Mouse (Mus musculus) spleen, postnatal 36 days (tissue): ENCODE data around the gene Amdhd1.
"Not testable (repeated sequence)": the region's sequence is repeated elsewhere in the genome, so short reads cannot be mapped to it uniquely, and the experiment has no call there.

Source experiments
- DNase-seq, 2 experiments: peaks; one replicate each; pipeline ENCODE4 v3.0.0; 2022; ENCODE audit warnings: low spot score in 2 of 2, mixed read lengths in 1 of 2

Gene Amdhd1

GRCm38 (mm10) chr10:93539775-93540430 lies at the start of gene Amdhd1:
Gene Amdhd1, minus strand, starts transcription at chr10:93540033.
- peak; percentile 86 for DNase-seq

DNA sequence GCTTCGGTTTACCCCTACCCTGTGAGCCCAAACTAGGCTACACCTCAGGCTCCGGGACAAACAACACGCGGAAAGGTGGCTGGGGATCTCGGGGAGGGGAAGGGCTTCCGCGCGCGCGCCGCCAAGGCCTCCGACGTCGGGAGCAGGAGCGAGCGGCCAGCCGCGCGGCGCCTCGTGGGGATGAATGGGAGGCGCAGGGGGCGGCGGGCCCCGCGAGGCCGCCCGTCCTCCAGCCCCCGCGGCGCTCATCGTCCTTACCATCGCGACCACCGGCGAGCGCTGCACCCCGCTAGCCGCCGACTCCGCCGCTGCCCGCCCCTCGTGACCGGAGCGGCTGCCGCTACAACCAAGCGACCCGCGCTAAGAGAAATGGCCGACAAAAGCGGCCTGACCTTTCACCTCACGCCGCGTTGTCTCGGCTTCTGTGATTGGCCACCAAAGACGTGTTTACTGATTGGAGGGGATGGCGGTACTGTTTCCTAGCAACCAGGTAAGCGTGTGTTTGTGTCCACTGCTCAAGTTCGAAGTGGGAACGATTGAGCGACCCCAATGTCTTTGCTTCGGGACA lies 49.5 kb upstream of the Amdhd1 start, which contains the start of gene Snrpf:
TSS of gene Snrpf (minus strand) at position 426 of the 568 bp plus-strand sequence.
- DNase-seq = peak; percentile 86 to 89

DNA sequence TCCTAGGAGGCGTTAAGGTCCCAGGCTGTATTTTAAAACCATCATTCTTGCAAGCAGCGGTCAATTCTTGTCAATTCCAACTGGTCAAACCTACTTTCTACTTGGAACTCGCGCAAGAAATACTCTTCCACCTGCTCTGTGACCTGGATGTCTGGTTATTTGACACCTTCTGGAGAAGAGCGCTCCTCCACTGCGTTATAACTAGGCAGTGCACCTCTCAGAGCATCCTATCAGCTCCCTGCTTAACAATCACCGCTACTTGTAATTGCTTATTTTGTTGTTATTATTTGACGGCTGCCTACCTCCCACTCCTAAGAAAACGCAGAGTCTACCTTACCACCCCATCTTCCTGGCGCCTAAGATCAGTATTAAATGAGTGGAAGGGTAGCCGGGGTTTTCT lies 49.0 kb upstream of the Amdhd1 start:
- no peak for DNase-seq

DNA sequence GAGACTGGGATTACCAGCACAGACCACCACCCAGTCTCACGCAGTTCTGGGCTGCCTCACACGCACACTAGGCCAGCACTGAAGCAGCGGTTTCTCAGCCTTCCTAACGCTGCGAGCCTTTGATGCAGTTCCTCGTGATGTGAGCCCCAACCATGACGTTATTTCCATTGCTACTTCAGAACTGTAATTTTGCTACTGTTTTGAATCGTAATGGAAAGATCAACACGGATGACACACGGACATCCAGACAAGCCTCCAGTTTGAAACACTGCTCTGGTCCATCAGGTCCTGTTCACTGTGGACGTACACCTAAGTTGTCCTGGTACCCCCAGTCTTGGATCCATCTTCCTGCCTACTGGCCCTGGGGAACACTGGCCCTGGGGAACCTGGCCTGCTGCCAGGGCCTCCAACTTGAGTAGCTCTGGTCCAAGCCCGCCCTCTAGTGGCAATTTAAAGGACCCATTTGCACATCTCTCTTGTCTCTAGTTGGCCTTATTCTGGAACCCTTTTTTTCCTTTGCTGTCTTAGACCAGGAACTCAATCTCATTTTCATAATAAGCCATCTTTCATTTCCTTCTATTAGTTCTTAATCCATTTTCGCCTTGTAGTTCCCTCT lies 37.5 kb upstream of the Amdhd1 start:
- DNase-seq = peak; percentile 41 to 58

DNA sequence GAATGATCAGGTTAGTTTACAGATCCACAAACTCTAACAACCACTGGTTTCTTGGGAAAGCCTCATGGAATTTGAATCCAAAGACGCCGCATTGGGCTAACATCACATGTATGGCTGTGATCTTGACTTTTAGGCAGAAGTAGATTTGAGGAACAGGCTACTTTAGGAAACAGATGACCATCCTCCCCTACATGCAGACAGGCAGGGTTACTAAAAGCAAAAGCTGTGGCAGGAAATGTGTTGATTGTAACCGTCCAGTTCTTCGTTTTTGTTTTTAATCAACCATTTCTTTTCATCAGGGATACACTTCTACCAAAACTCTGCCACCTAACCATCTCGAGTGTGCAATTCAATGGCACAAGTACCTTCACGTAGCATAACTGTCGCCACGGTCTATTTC lies 36.1 kb upstream of the Amdhd1 start:
- no peak for DNase-seq

DNA sequence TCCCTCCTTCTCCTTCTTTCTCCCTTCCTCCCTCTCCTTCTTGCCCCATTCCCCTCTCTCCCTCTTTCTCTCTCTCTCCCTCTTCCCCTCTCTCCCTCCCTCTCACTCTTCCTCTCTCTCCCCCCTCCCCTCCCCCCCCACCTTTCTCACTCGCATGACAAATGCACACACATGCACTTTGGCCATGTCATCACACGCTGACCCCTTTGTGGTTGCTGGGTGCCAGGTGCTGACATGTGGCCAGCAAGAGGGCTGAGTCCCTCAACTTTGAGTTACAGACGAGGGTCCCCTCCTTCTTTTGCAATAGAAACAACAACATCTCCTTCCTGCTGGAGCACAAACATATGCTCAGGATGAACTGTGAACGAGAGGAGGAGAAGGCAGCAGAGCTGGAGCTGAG lies 35.1 kb upstream of the Amdhd1 start:
- no peak for DNase-seq

DNA sequence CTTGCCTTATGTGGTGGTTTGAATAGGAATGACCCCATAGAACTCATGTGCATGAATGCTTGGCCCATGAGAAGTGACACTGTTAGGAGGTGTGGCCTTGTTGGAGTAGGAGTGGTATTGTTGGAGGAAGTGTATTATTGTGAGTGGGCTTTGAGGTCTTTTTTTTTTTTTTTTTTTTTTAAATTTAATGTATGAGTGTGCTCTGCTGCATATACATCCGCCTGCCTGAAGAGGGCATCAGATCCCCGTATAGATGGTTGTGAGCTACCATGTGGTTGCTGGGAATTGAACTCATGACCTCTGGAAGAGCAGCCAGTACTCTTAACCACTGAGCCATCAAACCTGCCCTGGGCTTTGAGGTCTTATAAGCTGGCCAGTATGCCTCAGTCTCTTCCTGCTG lies 32.4 kb upstream of the Amdhd1 start:
- no peak for DNase-seq

GRCm38 (mm10) chr10:93568671-93569070 lies 28.8 kb upstream of the Amdhd1 start:
- no peak for DNase-seq

GRCm38 (mm10) chr10:93567841-93568566 lies 28.2 kb upstream of the Amdhd1 start:
- no peak for DNase-seq

GRCm38 (mm10) chr10:93567066-93567465 lies 27.2 kb upstream of the Amdhd1 start:
- DNase-seq = no peak

DNA sequence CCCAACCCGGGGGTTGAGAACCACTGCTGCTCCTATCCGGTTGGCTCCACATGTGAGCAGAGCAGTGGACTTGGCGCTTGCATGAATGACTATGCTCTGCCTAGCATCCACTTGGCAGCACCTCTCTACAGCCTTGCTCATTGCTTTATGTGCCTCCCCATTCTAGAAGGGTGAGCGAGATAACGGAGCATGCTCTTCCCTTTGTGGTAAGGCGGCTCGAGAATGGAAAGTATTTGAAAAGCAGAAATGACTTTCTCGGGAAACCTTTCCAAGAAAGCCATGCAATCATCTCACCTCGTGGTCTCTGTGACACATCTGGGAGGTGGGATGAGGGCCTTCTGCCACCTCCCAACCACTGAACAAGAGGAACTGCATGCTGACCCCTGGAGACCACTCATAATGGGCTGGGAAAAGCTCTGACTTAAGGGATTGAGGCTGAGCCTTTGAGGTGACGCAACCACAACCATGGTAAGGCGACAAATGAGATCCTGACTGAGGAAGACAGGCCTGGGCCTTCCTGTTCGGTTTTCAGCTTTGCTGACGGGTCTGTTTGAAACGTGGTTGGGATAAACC lies 24.8 kb upstream of the Amdhd1 start:
- DNase-seq = no peak

DNA sequence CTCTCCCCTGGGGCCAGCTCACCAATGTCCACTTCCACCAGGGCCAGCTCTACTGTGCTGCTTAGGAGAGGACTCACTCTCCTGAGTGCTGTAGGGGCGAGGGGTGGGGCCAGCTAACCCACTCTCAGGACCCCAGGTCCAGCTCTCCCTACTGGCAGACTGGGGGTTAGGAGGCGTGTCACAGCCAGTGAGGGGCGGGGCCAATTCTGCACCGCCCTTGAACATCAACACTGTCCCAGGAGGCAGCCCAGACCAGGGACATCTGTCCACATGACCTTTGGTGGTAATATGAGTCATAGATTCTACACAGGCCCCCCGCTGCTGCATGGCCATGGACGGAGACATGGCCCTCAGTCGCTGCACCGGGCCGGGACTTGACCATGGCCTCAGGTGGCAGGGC lies 20.0 kb upstream of the Amdhd1 start:
- DNase-seq = no peak

- not testable (repeated sequence) for DNase-seq
Measured at GRCm38 (mm10) chr10:93557971-93558370, 18.1 kb upstream of the Amdhd1 start.

DNA sequence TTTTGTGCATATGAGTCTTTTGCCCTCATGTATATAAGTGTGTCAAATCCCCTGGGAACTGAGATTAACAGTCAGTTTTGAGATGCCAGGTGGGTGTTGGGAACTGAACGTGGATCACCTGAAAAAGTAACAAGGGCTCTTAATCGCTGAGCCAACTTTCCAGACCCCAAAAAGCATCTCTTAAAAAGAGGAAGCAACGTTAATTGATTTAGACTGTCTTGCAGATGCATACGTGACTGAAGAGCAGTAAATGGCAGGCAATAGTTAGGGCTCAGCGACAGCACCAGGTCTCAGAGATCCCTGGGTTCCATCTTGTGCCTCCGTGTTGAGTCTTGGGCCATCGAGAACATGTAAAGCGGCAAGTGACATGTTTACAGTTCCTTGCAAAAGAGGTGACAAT lies 12.8 kb upstream of the Amdhd1 start:
- no peak for DNase-seq

GRCm38 (mm10) chr10:93549821-93550220 lies 10.0 kb upstream of the Amdhd1 start:
- DNase-seq = no peak

DNA sequence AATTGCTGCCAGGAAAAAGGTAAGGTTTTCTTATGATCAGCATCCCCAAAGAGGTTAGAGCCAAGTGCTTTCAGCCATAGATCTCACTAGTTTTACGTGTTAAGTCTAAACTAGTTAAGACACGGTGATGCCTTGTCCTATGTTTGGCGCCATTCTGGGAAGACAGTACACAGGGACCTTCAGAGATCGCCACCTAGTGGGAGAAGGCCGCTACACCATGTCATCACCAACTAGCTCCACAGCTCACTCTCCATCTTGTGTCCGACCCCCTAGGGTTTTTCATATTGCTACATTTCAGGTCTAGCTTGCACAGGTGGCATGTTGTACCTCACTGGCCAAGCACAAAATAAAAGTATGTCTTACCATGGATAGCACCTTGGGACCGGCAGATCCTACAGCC lies 9.2 kb upstream of the Amdhd1 start:
- peak; percentile 52 to 67 for DNase-seq

DNA sequence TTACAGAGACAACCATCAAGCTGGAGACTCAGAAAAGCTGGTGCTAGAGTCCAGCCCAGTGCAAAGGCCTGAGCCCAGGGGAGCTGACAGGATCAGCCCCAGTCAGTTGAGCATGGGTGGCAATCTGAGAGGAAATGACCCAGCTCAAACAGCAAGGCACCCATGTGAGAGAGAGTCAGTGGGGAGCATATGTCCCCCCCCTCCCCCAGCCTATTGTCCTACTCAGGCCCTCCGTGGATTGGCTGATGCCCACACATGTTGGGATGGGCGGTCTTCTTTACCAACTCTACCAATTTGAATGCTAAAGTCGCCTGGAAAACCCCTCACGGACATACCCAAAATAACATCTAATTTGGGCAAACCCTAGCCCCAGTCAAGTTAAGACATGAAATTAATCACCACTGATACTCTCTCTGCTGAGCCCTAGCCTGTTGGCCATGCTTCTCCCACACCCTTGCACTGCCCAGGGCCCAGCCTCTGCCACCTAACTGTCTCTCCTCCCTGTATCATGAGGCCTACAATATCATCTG lies 8.0 kb upstream of the Amdhd1 start:
- no peak for DNase-seq

DNA sequence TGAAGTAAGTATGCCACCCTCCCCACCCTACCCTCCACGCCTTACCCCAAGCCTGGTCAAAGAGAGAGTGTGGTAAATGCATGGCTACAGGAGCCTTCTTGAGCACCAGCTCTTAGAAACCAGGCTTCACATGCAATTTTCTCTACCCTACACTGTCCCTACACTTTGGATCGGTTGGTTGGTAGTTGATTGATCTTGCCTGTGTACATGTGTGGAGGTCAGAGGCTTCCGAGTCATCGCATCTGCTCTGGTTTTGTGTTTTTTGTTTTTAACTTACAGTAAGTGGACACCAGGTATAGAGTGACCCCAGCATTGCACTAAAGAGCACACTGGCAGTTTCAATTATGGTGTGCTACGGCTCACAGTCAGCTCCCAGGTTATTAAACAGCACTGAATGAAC lies 4.3 kb upstream of the Amdhd1 start:
- no peak for DNase-seq

DNA sequence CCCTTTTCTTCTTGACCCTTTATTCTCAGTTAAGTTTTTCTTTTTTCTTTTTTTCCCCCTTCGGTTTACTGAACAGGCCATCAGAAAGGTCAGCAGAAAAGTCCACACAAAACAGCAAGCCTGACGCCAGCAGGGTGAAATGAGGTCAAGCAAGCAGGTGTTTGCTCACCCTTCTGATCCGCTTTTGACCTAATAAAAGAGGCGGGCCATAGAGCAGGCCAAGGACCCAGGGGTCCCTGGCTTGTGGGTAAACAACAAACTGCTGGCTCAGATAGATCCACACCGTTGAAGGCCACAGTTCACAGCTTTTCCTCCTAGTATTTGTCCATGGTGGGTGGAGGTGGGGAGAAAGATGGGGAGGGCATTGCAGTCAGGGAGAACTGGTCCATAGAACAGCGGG lies 3.3 kb upstream of the Amdhd1 start:
- DNase-seq = no peak

DNA sequence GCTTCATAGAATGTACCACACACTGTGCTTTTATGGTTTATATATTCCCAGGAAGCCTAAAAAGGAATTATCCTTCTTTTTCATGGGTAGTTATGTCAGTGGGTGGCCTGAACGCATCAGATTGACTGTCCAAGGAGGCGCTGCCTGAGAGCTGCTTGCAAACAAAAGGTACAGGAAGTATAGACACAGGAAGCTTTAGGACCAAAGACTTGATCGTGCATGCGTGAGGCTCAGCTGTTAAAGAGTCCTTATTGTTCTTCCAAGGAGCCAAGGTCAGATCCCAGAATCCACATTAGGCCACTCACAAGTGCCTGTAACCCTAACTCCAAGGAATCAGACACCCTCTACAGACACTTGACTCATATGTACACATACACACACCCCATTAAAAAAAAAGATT lies 2.5 kb upstream of the Amdhd1 start:
- DNase-seq = no peak

- no peak for DNase-seq
Measured at GRCm38 (mm10) chr10:93541585-93541984, 1.8 kb upstream of the Amdhd1 start.
